Mouse (Mus musculus): Measurements from ENCODE around the gene Lrp6.

- no peak for TF ChIP-seq POLR2A (IDR thresholded peaks at IDR 0.05; ENCODE audit: borderline replicate concordance, low read depth, low read length)
- TF ChIP-seq CTCF (IDR thresholded peaks at IDR 0.05; ENCODE audit: low read depth, low read length): no peak
Observed at GRCm38 (mm10) chr6:134544843-134545242, 21.9 kb downstream of the Lrp6 start.

All from bone marrow macrophage, adult 2 months (primary cell).